Mouse (Mus musculus) liver, embryonic 15.5 days (tissue): ENCODE measurements around the gene Filip1l. TPM values are rescaled to one million over a fixed set of nuclear protein-coding genes. Genes with fewer than 3 reads are reported as not detected.

Source experiments
- ATAC-seq: fragments of 200-750 bp; cut with Nextera tagmentation; 2 replicates; pipeline ENCODE4 v1.8.0; 2017; ENCODE audit warnings: moderate number of reproducible peaks, mild to moderate bottlenecking, moderate library complexity; ENCODE audit not compliant: insufficient read depth
- H3K27ac ChIP-seq: fragments of 300-500 bp; sonication (generic); replicated peaks from 2 replicates; pipeline ENCODE4 v1.5.1; 2015; ENCODE audit warnings: mild to moderate bottlenecking, inconsistent platforms
- H3K27me3 ChIP-seq: fragments of 300-500 bp; sonication (generic); 2 replicates; pipeline ENCODE4 v1.6.1; 2015; ENCODE audit warnings: mild to moderate bottlenecking, inconsistent platforms
- H3K36me3 ChIP-seq: fragments of 300-500 bp; sonication (generic); replicated peaks from 2 replicates; pipeline ENCODE4 v1.6.1; 2015; ENCODE audit warnings: moderate library complexity, mild to moderate bottlenecking, inconsistent platforms
- H3K4me1 ChIP-seq: fragments of 300-500 bp; sonication (generic); replicated peaks from 2 replicates; pipeline ENCODE4 v1.6.1; 2015; ENCODE audit warnings: inconsistent platforms
- H3K4me2 ChIP-seq: fragments of 300-500 bp; sonication (generic); 2 replicates; pipeline ENCODE4 v1.6.1; 2015; ENCODE audit warnings: moderate library complexity, mild to moderate bottlenecking, inconsistent platforms
- H3K4me3 ChIP-seq: fragments of 300-500 bp; sonication (generic); replicated peaks from 2 replicates; pipeline ENCODE4 v1.5.1; 2015; ENCODE audit warnings: mild to moderate bottlenecking, inconsistent platforms
- H3K9ac ChIP-seq: fragments of 300-500 bp; sonication (generic); 2 replicates; pipeline ENCODE4 v1.6.1; 2015; ENCODE audit warnings: moderate library complexity, mild to moderate bottlenecking, inconsistent platforms
- H3K9me3 ChIP-seq: fragments of 300-500 bp; sonication (generic); replicated peaks from 2 replicates; pipeline ENCODE4 v1.6.1; 2016; ENCODE audit warnings: inconsistent platforms
- WGBS: fragments of 180-500 bp; shearing (Covaris S2); methylation state at CpG from one replicate; pipeline ENCODE4 v1.1.7; 2015; ENCODE audit warnings: mixed read lengths; ENCODE audit not compliant: insufficient replicate concordance; 5-methylcytosine and 5-hydroxymethylcytosine counted together
- polyA plus RNA-seq: library from polyadenylated mRNA; unstranded; fragments of >200 nt; fragmentation: Nextera tagmentation; extraction: Ambion mirVana; gene quantifications from 2 replicates; pipeline ENCODE4 v1.2.1, GENCODE M21; 2015

Gene Filip1l
- polyA plus RNA-seq, 1 experiment from 2014 or later, result 3.6 TPM

DNA sequence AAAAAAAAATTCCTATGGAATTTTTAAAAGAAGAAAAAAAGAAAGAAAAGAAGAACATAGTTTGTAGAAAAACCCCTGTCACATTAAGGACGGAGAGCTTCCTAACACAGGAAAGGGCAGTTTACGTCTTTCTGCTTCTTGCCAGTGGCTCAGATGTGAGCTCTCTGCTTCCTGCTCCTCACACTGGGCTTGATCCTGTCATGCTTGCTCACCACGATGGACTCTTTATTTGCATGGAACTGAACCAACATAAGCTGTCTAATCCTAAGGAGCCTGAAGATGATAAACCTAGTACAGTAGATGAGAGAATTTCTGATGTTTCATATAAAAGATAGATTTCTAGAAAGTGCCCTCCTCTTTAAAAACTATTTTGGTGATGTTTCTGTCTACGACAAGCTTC is 116.4 kb downstream of the Filip1l start:
- Histone ChIP-seq H3K36me3 (no peaks in the 10 kb centered on the region), H3K27ac (no peak overlapping the region), H3K4me3 (no peak overlapping the region), H3K9me3 (no peaks in the 10 kb centered on the region), H3K4me1 (no peaks in the 10 kb centered on the region), H3K9ac (no peak overlapping the region), H3K4me2 (no peak overlapping the region), H3K27me3 (no peaks in the 10 kb centered on the region)
- 48% methylated on average over 4 of the region's 4 CpGs for WGBS
- no peak for ATAC-seq

DNA sequence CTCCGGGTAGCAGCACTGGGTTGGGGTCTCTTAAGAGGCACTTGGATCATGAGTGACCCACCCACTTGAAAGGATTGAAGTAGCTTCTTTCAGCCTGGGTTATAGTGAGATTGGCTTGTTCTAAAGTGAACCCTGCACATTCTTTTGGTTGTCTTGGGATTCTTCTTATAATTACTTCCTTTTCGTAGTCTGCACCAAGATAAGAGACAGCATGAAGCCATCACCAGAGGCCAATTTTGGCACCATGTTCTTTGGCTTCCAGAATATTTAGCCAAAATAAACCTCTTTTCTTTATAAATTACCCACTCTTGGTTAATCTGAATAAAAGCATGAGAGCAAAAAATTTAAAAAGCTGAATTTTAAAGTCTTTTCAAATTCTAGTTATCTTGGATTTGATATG is 117.0 kb downstream of the Filip1l start:
- no peak for ATAC-seq
- Histone ChIP-seq H3K4me2 (no peak overlapping the region), H3K9ac (no peak overlapping the region), H3K9me3 (no peaks in the 10 kb centered on the region), H3K4me1 (no peaks in the 10 kb centered on the region), H3K36me3 (no peaks in the 10 kb centered on the region), H3K27ac (no peak overlapping the region), H3K27me3 (no peaks in the 10 kb centered on the region), H3K4me3 (no peak overlapping the region)
- 49% methylated on average over 2 of the region's 2 CpGs for WGBS

DNA sequence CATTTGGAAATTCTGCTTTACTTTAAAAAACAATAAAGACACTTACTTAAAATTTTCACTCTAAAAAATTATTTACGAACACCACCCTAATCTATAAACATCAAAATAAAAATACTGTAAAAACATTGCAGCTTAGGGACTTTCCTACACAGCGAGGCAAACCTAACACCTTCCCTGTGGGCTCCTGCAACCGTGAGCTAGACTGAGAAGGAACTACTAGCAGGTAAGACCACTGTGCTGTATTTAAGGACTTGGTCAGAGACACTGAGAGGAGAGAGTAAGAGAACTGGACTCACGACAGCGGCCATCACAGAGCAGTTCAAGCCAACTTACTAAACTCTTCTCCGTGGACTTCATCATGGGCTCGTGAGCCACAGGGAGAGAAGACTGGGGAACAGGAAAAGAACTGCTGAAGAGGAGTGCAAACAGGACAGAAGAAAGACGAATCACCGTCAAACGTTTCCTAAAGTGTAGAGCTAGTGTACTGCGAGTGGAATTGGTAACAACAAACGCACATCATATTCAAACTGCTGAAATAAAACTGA is 117.5 kb downstream of the Filip1l start:
- 57% methylated on average over 12 of the region's 12 CpGs for WGBS
- no peak overlapping the region for H3K27ac ChIP-seq
- ATAC-seq, result no peak

DNA sequence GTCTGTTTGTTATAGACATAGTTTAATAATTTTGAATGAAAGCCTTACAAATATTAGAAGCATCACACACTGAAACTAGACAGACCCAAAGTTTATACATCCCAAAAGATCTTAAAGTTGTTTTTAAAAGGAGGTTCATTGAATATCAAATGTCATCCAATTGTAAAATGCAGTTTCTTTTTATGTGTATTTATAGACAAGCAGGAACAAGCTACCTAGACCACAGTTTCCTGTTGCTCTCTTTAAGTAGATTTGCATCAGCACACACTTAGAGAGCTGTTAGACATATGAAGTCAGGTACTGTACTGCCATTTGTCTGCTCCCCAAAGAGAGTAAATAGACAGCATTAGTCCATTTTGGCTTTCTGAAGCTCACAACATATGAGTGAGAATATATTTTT is 118.2 kb downstream of the Filip1l start:
- no peak overlapping the region for H3K4me2 ChIP-seq
- H3K9ac ChIP-seq, result no peak overlapping the region
- no peak overlapping the region for H3K4me3 ChIP-seq
- ATAC-seq, result no peak
- no peak overlapping the region for H3K27ac ChIP-seq
- H3K4me1 ChIP-seq, result no peaks in the 10 kb centered on the region
- no peaks in the 10 kb centered on the region for H3K27me3 ChIP-seq
- H3K9me3 ChIP-seq, result no peaks in the 10 kb centered on the region
- H3K36me3 ChIP-seq, result no peaks in the 10 kb centered on the region

More for the DNA sequence above, 117.5 kb downstream of the Filip1l start:
- no peaks in the 10 kb centered on the region for H3K36me3 ChIP-seq
- no peaks in the 10 kb centered on the region for H3K27me3 ChIP-seq
- no peak overlapping the region for H3K4me2 ChIP-seq
- no peaks in the 10 kb centered on the region for H3K9me3 ChIP-seq
- H3K9ac ChIP-seq, result no peak overlapping the region
- H3K4me1 ChIP-seq, result no peaks in the 10 kb centered on the region
- no peak overlapping the region for H3K4me3 ChIP-seq

DNA sequence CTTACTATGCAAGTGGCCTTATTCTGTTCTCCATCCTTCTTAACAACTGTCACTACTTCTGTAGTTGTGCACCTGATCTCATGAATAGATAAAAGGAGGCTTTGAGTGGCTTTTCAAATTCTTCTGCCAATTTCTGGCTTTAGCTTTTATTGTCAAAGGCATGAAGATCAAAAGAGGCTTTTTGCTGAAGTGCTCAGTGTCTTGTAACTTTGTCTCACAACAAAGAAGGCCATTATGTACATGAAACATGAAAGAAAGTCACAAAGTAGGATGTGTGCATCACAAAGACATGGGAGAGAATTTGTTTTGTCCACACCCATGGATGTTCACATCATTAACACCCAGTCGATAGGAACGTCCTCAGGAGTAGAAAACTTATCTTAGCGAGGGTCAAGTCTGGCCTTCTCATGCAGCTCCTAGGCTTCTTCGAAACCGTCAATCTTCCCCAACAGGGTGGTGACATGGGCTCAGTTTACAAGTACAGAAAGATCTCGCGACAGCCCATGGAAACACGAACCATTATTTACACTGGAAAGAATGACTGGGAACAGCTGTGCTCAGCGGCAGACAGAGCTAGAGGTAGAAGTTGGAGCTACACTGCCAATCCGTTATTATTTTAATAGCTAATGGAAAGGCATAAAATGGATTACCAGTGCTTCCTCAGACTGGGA is 120.7 kb downstream of the Filip1l start:
- H3K36me3 ChIP-seq, result no peaks in the 10 kb centered on the region; the same call in 1 of the 2 replicates
- H3K4me1 ChIP-seq, result no peaks in the 10 kb centered on the region

DNA sequence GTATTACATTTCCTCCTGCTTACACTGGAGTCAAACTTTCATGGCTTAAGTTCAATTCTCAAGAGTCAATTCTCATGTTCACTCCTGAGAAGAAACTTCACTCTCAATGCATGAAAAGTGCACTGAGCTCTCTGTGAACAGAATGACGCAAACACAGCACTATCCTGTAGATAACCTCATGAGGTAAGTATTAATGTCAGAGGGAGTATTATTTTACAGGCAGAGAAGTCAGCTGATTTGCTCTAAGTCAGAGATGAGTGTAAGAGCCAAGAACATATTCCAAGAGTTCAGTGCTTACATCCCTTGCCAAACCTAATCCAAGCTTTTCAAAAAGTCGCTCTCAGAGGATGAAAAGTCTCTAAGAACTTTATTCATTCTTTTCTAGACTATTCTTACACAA is 125.6 kb downstream of the Filip1l start:
- H3K4me1 ChIP-seq, result no peaks in the 10 kb centered on the region
- no peak overlapping the region for H3K27ac ChIP-seq
- H3K9ac ChIP-seq, result no peak overlapping the region
- H3K4me2 ChIP-seq, result no peak overlapping the region
- H3K27me3 ChIP-seq, result no peaks in the 10 kb centered on the region
- H3K9me3 ChIP-seq, result no peaks in the 10 kb centered on the region
- no peak overlapping the region for H3K4me3 ChIP-seq
- H3K36me3 ChIP-seq, result no peaks in the 10 kb centered on the region; the same call in 1 of the 2 replicates
- no peak for ATAC-seq
- 70% methylated on average over 2 of the region's 2 CpGs for WGBS

More for the DNA sequence above, 120.7 kb downstream of the Filip1l start:
- no peak overlapping the region for H3K4me3 ChIP-seq
- H3K9ac ChIP-seq, result no peak overlapping the region
- H3K27ac ChIP-seq, result no peak overlapping the region
- no peak for ATAC-seq
- 66% methylated on average over 10 of the region's 10 CpGs for WGBS
- no peaks in the 10 kb centered on the region for H3K27me3 ChIP-seq
- H3K9me3 ChIP-seq, result no peaks in the 10 kb centered on the region
- no peak overlapping the region for H3K4me2 ChIP-seq

DNA sequence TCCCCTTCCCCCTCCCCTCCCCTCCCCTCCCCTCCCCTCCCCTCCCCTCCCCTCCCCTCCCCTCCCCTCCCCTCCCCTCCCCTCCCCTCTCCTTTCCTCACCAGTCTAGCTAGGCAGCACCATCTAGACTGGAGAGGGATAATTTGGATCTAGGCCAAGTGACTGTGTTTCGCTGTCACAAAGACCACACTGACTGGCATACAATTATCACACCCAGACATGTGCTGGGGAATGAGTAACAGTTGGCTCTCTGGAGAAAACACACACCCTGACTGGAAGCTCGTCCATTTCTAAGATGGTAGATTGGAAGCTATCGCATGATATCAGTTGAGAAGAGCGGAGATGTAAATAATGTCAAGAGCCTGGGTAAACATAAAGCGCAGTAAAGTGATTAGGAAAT is 126.9 kb downstream of the Filip1l start:
- no peak for ATAC-seq
- 62% methylated on average over 5 of the region's 5 CpGs for WGBS
- Histone ChIP-seq H3K9me3 (no peaks in the 10 kb centered on the region), H3K4me2 (no peak overlapping the region), H3K27ac (no peak overlapping the region), H3K9ac (no peak overlapping the region), H3K4me1 (no peaks in the 10 kb centered on the region), H3K36me3 (no peaks in the 10 kb centered on the region; the same call in 1 of the 2 replicates), H3K27me3 (no peaks in the 10 kb centered on the region), H3K4me3 (no peak overlapping the region)

DNA sequence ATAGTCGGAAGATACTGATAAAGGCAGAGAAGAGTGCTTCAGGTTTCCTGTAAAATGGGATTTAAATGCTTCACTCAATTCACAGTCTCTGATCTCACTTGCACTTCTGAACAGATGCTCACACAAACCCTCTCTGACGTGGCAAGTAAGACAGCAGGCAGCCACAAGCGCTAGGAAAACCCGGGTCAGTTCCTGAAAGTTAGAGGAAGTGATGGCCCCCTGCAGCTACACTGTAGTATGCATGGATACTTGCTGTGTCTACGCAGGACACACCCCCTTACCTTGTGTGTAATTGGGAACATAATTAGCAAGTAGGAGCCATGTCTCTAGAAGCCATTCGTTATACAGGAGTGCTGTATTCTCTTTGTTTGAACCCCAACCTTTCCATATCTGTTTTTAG is 129.4 kb downstream of the Filip1l start:
- no peak overlapping the region for H3K9ac ChIP-seq
- H3K4me2 ChIP-seq, result no peak overlapping the region
- no peak for ATAC-seq
- no peaks in the 10 kb centered on the region for H3K4me1 ChIP-seq
- H3K27ac ChIP-seq, result no peak overlapping the region
- H3K36me3 ChIP-seq, result no peaks in the 10 kb centered on the region
- 30% methylated on average over 6 of the region's 6 CpGs for WGBS
- no peaks in the 10 kb centered on the region for H3K9me3 ChIP-seq
- H3K4me3 ChIP-seq, result no peak overlapping the region
- H3K27me3 ChIP-seq, result no peaks in the 10 kb centered on the region

DNA sequence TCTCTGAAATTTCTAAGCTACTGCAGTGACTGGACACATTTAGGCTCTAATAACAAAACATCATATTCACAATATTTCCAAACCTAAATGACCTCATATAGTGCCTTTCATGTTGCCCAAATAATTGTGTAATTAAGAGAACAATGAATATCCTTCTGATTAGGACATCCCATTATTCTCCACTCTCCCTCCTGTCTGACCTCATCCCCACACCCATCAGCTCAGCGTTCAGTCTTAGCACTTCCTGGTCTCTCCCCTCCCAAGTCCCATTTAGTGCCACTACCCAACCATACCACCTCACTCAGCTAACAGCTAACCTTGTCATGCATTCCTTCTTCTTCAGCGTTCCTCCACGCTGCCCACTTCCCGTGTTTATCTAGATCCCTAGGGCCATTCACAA is 130.0 kb downstream of the Filip1l start:
- no peaks in the 10 kb centered on the region for H3K4me1 ChIP-seq
- no peaks in the 10 kb centered on the region for H3K36me3 ChIP-seq
- no peaks in the 10 kb centered on the region for H3K9me3 ChIP-seq
- no peak overlapping the region for H3K27ac ChIP-seq
- H3K4me3 ChIP-seq, result no peak overlapping the region
- H3K9ac ChIP-seq, result no peak overlapping the region
- WGBS, result 25% methylated on average over 4 of the region's 4 CpGs
- no peak for ATAC-seq
- H3K27me3 ChIP-seq, result no peaks in the 10 kb centered on the region
- H3K4me2 ChIP-seq, result no peak overlapping the region

DNA sequence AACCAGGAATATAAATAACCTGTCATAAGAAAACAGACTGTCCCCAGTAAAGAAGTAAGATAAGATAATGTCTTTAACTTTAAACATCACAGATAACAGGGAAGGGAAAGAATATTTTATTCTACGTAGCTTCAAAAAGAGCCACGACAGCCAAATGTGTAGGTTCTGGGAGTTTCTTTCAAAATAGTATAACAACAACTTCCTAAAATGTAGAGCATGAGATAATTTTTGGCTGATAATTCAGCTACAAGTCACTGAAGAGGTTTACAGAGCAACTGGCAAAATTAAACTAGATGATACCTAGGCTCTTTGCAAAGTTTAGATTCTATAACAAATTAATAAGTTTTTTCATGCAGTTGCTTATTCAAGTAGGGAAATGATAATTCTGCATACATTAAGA is 130.6 kb downstream of the Filip1l start:
- Histone ChIP-seq H3K4me3 (no peak overlapping the region), H3K9ac (no peak overlapping the region), H3K27me3 (no peaks in the 10 kb centered on the region), H3K36me3 (no peaks in the 10 kb centered on the region), H3K4me1 (no peaks in the 10 kb centered on the region), H3K9me3 (no peaks in the 10 kb centered on the region), H3K4me2 (no peak overlapping the region), H3K27ac (no peak overlapping the region)
- 44% methylated on average over 2 of the region's 2 CpGs for WGBS
- no peak for ATAC-seq

DNA sequence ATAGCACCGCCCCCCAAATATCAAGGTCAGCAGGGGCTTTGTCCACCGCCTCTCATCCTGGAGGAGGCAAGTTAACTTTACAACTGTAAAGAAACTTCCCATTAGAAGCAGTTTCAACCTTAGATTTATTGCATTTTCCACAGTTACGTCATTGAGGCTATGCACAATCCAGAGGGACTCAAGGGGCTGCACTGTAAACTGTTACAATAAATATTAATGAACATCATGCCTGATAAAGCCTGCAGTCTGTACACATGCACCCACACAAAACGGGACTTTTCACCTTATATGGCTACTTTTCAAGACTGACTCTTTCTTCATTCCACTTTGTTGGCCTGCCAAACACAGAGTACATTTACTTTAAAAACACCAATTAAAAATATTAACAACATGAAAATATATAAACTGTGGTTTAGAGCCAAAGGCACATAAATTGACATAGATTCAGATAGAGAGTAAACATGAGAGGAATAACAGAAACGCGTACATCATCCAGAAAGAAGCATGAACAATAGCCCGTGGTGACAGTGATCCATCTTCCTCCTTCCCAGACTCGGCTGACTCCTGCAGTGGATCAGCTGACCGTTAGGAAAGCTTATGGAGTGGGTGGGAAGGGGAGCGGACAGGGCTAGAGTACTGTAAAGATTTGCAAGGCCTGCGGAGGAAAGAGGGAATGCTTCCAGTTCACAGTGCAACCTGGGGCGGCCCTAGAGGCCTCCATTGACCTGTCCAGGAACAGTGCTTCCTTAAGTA is 131.3 kb downstream of the Filip1l start:
- no peak overlapping the region for H3K27ac ChIP-seq
- H3K36me3 ChIP-seq, result no peaks in the 10 kb centered on the region
- H3K4me2 ChIP-seq, result no peak overlapping the region
- 61% methylated on average over 12 of the region's 12 CpGs for WGBS
- H3K9ac ChIP-seq, result no peak overlapping the region
- no peak overlapping the region for H3K4me3 ChIP-seq
- no peak for ATAC-seq
- no peaks in the 10 kb centered on the region for H3K4me1 ChIP-seq
- H3K27me3 ChIP-seq, result no peaks in the 10 kb centered on the region
- no peaks in the 10 kb centered on the region for H3K9me3 ChIP-seq
